Mouse (Mus musculus) heart, adult 2 months (tissue): ENCODE results near the gene 1700102P08Rik.

Source experiments
- CTCF ChIP-seq: fragments of 200-600 bp; IDR thresholded peaks from 2 replicates; pipeline ENCODE4 v1.8.1; 2022; ENCODE audit warnings: antibody characterized with exemption, mild to moderate bottlenecking, moderate library complexity
- EP300 ChIP-seq: fragments of 200-500 bp; IDR thresholded peaks from 2 replicates; pipeline ENCODE4 v1.6.1; 2011; ENCODE audit warnings: low read depth, low read length, control low read depth; ENCODE audit not compliant: insufficient read depth
- POLR2A ChIP-seq: fragments of 200-500 bp; IDR thresholded peaks from 2 replicates; pipeline ENCODE4 v1.6.1; 2011; ENCODE audit warnings: mild to moderate bottlenecking, low read depth, low read length, control low read depth; ENCODE audit not compliant: insufficient read depth

- no peak for TF ChIP-seq CTCF
- no peak for TF ChIP-seq POLR2A
- no peak for TF ChIP-seq EP300
Observed at GRCm38 (mm10) chr9:108452911-108453310, 60.3 kb downstream of the 1700102P08Rik start.
